Mouse (Mus musculus) cerebellum, adult 9-10 months (tissue): ENCODE measurements at regions not wholly inside any gene's neighbourhood (a gene's known extent, or its start where the extent isn't known, plus 50 kb on each side); places are given as distances from the start of the nearest gene placed in this dataset.
"Not testable (repeated sequence)": the region's sequence is repeated elsewhere in the genome, so short reads cannot be mapped to it uniquely, and the experiment has no call there.

Source experiments
- DNase-seq: peaks from one replicate; pipeline ENCODE4 v3.0.0; 2022

DNA sequence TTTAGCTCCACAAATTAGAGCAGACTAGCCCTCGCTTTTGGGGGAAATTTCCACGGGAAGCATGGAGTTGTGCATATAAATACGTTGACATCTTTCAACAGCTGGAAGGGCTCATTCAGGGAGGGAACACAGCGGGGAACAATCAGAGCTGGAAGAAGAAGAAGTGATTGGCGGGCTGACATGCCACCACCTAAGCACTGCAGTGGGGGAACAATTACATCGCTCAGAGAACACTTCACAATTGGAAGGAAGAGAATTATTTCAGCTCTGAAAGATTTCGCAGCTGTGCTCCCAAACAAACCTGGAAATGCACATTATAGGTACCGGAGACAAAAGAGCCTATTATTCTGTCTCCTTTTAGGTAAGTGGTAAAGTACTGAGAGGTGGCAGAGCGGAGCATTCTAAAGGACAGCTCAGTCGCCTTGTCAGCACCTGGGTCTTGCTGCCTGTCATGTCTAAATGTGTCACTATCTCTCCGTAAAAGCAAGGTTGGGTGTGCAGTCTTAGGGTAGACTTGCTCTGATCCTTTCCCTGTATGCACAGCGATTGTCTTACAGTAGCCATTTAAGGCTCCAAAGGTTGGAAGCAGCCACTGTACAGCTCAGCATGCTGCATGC, 223.6 kb downstream of the Unc5cl start:
- no peak for DNase-seq

DNA sequence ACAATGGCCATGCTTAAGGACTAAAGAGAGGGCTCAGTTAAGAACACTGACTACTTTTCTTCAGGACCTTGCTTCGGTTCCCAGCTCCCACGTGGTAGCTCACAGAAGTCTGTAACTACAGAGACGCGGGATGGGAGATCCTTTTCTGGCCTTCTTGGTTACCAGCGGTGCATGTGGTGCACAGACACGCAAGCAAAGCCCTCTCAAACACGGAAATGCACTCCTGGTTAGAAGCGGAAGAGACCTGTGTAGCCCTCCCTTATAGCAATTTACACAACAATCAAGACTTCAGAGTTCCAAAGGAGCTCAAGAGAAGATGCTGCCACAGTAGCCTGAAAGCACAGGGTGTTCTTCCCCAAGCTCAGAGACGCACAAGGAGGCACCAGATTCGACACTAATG, 225.6 kb downstream of the Unc5cl start:
- DNase-seq = no peak

DNA sequence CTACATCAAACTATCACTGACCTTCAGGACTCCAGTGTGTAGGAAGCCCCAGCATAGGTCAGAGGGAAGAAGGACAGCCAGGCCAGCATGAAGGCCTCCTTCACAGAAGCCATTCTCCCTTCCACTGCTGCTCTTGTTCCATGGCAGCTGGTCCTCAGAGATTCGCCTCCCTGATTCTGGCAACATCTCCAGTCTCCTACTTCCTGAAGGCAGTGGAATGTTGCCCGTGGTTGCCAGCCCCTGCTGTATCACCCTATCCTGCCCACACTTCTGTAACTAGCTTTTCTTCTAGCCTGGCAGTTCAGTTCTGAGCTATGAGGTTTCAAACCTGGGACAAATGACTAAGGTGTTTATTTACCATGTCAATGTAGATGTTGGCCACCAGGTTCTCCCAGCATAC, 234.2 kb downstream of the Unc5cl start:
- DNase-seq = no peak

DNA sequence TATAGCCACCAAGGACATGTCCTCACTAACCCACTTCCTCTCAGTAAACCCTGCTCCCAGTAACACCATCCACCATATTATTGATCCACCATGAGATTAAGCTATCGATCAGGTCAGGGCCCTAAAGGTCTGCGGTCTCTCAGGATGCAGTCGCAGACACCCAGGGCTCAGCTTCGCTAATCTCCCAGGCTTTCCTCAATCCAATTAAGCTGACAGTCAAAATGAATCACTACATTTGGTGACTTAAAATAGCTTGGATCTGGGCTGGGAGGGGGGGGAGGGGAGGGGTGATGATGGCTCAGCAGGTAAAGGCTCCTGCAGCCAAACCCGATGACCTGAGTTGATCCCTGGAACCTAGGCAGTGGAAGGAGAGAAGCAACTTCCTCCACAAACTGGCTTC, 233.7 kb upstream of the Lrfn2 start:
- DNase-seq = no peak

DNA sequence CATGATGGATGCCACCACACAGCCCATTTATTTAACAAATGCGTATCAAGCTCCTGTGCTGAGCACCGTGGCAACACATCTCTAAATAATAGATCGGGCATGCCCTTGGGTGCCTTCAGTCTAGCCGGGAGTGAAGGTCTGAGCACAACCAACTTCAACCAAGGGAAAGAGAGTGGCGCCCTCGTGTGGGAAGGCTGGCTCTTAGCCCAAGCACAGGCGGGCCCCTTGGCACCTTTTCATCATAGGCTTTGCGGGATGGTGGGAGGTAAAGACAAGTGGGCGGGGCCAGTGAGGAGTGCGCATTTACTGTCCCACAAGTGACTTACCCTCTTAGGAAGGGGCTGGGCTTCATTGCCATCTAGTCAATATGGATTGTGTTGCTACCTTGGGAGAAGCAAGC, 231.6 kb upstream of the Lrfn2 start:
- DNase-seq = no peak

DNA sequence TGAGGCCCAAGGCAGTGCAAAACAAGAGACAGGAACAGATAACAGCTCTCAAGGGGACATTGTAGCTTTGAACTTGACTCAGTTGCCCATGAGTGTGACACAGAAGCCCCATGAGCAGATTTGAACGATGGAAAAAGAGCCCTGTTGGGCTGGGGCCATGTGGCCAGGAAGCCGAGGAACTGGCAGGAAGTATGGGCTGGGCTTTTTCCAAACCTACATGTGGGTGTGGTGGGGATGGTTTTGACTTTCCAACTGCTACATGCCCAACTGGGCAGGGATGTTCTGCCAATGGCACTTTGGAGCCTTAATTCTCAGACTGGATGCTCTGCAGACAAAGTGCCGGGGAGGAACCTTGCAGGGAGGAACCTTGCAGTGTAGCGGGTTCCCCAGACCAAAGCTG, 211.7 kb upstream of the Lrfn2 start:
- no peak for DNase-seq

DNA sequence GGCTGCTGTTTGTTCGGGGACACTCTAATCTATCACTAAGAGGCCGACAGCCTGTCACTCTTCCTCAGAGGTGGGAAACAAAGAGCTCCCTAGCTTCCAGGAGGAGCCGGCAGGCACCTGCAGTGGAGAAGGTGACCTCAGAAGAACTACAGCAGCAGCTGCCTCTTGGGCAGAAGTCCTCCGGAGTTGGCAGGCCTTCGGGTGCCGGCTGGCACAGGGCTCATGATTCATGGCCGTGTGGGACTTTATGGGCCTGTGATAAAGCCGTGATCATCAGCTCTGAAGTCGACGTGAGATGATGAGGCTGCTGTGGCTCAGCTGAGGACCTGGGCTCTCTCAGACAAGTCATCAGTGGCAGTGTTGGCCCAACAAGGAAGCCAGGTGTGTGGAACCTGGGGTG, 208.9 kb upstream of the Lrfn2 start:
- no peak for DNase-seq

DNA sequence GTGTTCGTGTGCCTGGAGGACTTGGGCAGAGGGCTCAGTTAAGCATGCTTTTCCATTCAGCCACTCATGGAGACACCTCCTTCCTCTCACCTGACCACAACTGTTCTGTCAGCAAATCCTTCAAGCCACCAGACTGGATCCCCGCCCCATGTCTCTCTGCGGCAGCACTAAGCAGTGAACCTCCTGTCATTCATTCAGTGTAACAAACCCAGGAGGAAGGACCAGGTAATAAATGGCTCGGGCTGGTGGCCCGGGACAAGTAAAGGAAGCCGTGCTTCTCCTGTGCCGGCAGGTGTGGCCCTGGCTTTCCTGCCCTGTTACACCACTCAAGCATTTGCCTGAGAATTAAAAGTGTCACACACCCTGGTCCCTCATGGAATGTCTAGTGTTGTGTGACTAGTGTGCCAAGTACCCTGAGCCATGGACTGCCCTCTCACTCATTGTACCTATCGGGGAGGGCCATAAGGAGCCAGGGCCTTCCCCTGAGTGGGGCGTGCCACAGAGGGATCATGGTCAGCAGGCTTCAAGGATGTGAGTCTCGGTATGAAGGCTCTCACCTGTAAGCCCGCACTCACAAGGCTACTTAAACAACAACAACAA, 207.6 kb upstream of the Lrfn2 start:
- no peak for DNase-seq

DNA sequence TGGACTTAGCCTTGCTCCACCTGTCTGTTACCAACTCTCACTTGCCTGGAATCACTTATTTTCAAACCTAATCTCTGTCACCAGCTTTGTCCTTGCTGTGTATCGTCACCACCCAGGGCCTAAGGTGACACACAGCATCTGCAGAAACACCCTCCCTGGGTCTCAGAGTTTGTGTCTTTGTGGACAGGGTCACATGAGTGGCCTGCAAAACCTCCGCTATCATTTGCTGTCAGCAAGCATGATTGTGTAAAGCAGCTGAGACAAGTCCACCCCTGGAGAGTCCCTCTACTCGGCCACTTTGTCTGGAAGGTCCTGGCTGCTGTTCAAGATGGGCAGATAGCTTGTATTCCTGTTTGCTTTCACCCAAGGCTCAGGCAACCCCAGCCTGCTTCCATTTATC, 205.7 kb upstream of the Lrfn2 start:
- no peak for DNase-seq

DNA sequence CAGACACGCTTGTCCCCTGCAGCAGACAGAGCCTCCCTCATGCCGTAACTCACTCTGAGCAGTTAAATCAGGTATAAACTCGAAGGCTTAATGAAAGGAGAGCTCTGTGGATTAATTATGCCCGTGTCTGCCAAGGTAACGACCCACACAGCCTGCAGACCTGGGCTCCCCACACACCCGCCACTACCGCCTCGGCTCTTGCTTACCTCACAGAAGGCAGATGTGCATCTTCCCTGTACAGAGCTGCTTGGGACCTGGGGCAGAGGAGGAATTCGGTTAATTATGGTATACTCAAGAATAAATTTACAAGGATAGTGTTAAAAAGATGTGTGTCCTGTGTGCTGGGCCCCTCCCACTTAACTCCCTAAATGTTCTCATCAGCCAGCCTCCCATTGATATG, 198.4 kb upstream of the Lrfn2 start:
- no peak for DNase-seq

DNA sequence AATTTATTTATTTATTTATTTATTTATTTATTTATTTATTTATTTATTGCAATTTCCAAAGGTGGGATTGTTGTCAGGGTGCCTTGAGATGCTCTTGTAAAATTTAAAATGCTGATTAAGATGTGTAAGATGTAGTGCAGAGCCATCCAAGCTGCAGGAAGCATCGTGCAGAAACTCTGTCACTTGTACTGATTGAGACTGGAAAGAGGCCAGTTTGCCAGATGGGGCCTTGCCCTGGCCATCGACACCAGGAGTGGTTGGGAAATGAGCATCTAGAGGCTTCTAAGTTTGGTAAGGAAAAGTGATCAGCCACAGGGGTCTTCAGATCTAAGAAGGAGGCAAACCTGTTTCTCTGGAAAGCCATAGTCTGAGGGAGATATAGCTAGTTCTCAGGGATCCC, 195.0 kb upstream of the Lrfn2 start:
- not testable (repeated sequence) for DNase-seq

DNA sequence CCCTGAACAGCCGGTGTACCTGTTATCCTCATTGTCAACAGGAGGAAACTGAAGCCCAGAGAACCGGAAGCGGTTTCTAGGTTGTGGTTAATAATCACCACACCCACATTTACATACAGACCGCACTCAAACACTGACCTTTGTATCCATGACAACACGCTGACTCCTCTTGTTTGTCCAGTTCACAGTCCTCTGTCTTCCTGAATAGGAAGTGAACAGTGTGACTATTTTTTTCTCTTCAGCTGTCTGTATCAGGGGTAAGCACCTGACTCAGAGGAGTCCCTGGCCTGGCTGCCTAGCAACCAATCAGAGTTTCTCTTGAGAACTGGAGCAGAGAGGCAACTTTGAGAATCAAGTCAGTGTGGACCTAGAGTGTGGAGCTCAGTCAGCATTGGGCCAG, 193.5 kb upstream of the Lrfn2 start:
- no peak for DNase-seq

DNA sequence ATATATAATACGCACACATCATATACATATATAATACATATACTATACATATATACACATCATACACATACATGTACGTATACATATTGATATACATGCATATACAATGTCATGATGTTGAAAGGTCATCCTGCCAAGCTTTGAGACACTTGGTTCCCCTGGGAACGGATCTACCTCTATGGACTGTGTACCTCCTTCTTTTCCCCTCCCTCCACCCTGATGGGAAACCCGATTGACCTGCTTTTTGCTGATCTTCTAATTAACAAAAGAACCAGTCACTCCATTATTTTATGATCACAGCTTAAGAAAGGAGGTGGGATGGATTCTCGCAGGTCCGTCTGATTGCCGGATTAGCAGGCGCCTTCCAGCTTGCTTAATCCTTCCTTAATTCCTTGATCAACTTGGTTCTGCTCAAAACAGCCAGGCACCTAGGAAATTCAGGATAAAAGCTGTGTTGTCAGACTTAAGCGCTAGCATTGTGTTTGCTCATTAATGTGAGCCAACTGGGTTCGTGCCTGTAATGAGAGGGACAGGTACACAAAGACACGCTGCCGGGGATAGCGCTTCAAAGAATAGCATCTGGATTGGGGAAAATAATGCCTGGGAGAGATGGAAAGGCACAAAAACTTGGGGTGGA, 189.3 kb upstream of the Lrfn2 start:
- DNase-seq = no peak

DNA sequence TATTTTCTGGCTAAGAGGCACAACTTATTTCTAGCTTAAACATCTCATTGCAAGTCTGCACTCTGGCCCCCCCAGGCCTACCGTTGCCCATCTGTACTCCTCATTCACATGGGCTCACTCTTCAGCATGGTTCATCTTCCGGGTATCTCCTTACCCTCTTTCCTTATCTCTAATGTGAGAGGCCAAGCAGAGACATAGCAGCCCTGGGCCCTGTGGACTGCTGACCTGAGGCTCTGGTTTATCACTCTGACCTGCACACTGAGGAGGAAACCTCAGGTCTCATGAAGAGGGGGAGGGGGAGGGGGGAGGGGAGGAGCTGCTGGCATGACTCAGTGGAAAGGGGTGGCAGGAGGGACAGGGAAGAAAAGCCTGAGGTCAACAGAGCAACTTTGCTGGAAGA, 162.1 kb upstream of the Lrfn2 start:
- DNase-seq = no peak

DNA sequence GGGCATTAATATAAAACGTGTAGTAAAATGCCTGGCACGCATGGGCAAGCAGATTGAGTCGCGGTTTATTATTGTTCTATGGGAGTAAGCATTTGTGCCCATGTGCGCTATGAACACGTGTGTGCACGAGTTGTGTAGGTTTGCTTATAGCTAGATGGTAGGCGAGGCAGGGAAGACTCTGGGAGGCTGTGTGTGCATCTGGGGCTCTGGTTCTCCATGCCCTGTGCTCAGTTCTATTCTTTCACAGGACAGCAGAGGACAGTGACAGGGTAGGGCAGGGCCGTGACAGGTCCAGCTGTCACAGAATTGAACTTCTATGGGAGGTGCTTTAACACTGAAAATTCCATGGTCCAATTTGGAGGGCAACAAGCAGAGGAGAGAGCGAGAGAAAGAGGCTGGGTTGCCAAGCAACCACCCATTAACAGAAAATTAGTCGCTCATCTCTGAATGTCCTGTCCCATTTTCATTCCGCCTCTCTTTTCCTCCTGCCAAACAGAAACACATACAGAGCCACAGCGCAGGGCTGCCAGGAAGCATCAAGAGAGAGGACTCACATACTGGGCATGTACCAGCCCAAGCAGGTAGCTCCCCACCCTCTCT, 160.4 kb upstream of the Lrfn2 start:
- peak; percentile 2 for DNase-seq

DNA sequence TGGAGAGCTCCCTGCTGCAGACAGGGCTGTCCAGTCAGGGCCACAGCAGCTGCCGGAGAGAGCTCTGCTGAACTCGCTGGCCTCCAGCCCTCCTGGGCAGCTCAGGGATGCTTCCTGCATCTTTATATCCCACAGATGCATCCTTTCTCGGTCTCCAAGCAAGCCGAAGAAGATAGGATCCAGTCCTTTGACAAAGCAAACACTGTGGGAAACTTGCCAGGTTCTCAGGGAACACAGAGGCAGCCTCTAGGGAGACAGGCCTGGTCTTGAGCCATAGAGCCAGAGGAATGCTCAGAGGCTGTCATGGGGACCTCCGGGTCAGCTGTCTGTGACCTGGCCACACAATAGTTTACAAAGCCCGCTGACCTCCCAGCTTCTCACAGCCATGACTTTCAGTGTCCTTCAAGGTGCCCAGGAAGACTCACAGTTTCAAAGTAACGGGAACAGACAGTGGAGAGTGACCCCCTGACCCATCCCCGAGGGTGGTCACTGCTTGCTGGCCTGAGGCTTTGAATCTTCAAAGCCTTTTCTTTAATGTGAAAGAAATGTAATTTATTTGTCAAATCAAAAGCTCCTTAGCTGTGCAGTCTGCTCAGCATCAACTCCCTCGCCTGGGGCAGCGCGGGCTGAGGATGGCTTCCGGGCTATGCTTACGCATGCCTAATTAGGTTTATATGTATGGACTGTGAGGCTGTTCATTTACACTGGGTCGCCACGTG, 157.8 kb upstream of the Lrfn2 start:
- peak; percentile 3 for DNase-seq

DNA sequence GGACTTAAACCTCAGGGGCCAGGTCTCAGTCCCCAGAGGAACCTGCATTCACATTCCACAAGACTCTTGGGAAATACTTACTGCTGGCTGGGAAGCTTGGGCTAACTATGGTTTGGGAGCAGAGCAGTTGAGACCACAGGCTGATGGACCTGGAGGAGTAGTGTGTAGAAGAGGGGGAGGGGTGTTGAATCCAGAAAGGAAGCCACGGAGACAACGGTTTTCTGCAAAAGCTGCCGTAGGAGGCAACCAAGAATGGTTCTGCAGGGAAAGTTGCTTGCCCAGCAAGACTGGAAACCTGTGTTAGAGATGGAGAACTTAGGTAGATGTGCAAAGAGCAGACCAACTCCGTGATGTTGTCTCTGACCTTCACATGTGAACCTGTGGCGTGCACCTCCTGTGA, 156.7 kb upstream of the Lrfn2 start:
- DNase-seq = no peak

DNA sequence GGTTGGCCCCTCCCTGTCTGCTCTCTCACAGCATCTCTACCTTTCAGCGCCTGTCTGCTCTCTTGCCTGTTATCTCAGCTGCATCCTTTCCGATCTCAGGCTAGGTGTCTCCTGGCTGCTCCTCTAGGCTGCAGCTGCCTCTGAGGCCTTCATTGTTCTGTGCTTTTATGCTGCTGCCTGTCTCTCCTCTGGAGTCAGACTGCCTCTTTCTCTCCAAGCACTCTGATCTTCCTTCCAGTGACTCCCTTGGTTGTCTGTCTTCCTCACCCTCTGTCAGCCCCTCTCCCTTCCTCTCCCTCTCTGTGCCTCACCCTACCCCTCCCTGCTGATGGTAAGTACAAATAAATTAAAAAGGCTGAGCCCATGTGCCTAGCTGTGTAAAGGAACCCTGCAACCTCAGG, 155.7 kb upstream of the Lrfn2 start:
- DNase-seq = no peak

DNA sequence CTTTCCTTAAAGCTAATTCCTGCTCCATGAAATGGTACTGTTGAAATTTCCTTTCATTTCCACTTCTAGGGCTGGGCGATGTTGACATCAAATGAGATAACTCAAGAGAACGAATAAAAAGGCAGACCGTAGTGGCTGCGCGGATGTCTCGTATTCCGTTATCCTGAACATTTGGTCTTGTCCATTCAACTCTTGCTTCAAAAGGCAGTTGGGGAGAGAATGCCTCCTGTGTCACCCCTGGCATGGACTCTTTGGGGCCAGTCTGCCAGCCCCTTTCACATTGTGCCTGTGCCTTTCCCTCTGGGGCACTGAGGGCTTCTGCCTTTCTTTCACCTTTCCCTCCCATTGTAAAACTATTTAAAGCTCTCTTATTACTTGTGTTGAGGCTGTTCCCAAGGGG, 152.0 kb upstream of the Lrfn2 start:
- no peak for DNase-seq

DNA sequence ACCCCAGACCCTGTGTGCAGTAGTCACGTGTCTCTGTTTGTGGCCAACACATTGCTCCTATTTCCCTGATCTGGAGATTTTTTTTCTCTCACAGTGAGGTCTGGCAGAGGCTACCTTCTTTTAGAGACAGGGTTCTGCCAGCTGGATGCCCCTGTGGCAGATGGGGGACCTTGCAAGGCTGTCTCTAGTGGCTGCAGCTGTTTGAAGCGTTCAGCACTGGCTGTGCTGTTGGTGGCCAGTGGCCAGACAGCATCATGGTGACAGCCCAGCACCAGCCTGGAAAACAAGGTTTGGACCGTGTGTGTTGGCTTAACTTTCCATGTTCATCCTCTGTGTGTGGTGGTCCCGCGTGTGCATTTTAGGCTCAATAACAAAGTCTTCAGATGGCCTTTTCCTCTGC, 147.8 kb upstream of the Lrfn2 start:
- DNase-seq = no peak

DNA sequence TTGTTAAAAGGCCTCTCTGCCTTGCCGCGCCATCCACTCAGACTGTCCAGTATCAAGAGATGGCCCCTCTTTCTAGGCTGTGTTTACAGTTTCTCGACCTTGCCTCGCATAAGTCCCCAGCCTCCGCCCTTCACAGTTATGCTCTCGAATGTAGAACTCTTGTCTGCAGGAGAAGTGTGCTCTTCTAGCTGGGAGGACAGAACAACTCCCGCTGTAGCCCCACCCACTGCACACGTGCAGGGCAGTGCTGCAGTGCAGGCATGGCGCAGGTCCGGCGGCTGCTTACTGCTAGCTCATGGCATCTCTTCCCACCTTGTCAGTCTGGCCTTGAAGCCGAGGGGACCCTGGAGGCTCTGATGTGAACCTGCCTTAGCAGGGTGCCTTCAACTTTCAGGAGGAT, 145.7 kb upstream of the Lrfn2 start:
- no peak for DNase-seq

DNA sequence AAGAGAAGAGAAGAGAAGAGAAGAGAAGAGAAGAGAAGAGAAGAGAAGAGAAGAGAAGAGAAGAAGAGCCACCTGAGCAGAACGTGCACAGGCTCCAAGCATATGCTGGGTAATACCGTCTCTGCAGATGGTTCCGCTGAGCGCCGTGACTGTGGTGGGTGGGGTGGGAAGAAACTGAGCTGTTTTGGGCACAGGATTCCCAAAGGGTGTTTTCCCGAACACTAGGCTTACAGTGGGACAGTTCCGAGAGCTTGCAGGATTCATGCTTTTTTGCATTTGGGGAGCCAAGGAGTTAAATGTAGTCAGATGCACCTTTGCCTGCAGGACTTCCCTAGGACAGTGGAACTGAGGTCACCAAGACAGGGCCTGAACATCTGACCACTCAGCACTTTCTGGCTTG, 142.3 kb upstream of the Lrfn2 start:
- no peak for DNase-seq

DNA sequence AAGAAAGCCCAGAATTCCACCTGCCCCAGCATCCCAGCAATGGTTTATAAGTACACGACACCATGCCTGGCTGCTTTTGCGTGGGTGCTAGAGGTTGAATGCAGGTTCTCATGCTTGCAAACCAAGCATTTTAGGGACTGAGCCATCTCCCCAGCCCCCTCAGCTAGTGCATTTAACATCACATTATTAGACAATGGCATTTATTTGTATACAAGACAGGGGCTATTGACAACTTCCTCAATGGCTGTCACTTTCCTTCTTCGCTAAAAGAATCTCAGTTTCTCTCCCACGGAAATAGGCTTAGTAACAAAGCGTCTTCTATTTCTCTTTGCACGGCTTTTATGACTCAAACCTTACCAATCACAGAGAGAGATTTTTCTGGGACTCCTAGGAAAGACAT, 141.7 kb upstream of the Lrfn2 start:
- no peak for DNase-seq

DNA sequence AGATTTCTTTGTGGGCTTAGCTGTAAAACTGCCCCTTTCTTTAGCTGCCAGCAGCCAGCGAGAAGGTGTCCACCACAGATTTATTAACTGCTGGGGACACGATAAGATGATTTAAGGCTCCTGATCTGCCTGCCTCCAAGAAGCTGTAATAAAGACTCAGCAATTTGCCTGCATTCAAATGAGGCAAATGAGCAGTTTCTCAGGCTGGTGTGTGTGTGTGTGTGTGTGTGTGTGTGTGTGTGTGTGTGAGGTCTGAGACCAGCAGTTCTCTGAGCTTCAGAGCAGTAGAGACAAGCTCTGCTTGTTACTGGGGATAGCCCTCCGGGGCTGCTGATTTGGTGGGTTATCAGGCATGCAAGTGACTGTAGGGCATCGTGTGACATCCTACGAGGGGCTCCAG, 139.2 kb upstream of the Lrfn2 start:
- DNase-seq = no peak
